Mouse (Mus musculus): ENCODE measurements at regions not wholly inside any gene's neighbourhood (a gene's known extent, or its start where the extent isn't known, plus 50 kb on each side); places are given as distances from the start of the nearest gene placed in this dataset.

DNA sequence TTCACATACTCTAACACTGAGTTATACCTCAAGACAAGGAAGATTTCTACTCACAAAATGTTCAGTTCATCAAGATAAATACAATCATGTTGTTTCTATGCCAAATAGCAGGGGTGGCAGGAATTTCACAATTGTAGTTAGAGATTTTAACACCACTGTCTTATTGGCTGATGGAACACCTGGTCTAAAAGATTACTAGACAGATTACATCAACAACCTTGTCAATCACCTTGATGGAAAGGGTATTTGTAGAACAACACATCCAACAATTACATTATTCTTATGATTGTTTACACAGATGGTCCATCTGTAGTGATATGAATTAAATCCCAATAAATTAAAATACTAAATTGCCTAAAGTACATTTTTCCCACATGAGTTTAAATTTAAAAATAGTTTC, 657.4 kb downstream of the Hdgfl1 start:
- TF ChIP-seq GATA1 (IDR thresholded peaks at IDR 0.05; ENCODE audit: borderline replicate concordance, low read length) = no peak
- TF ChIP-seq FLI1 (IDR thresholded peaks at IDR 0.05; ENCODE audit: low read length) = no peak

Measured in megakaryocyte, embryonic 14.5 days (primary cell).